Mouse (Mus musculus) limb, embryonic 11.5 days (tissue): Measurements from ENCODE around the gene Ntn1. TPM values are rescaled to one million over a fixed set of nuclear protein-coding genes. Genes with fewer than 3 reads are reported as not detected.

ENCODE experiments used
- ATAC-seq: fragments of 200-750 bp; cut with Nextera tagmentation; 2 replicates; pipeline ENCODE4 v1.8.0; 2017; ENCODE audit warnings: low read depth; ENCODE audit not compliant: insufficient number of reproducible peaks, low FRiP score, low TSS enrichment
- DNase-seq: peaks from one replicate; pipeline ENCODE4 v3.0.0-alpha.2; 2015; ENCODE audit warnings: low spot score
- H3K27ac ChIP-seq: fragments of 300-500 bp; sonication (generic); replicated peaks from 2 replicates; pipeline ENCODE4 v1.5.1; 2014; ENCODE audit warnings: low read depth, mild to moderate bottlenecking, low read length
- H3K27me3 ChIP-seq: fragments of 300-500 bp; sonication (generic); 2 replicates; pipeline ENCODE4 v1.6.1; 2014; ENCODE audit warnings: mild to moderate bottlenecking, low read length, mixed read lengths; ENCODE audit not compliant: control insufficient read depth, insufficient read depth
- H3K36me3 ChIP-seq: fragments of 300-500 bp; sonication (generic); 2 replicates; pipeline ENCODE4 v1.6.1; 2014; ENCODE audit warnings: mild to moderate bottlenecking, low read length, moderate library complexity, mixed read lengths; ENCODE audit not compliant: control insufficient read depth, insufficient read depth
- H3K4me1 ChIP-seq: fragments of 300-500 bp; sonication (generic); 2 replicates; pipeline ENCODE4 v1.6.1; 2014; ENCODE audit warnings: low read length, mixed read lengths; ENCODE audit not compliant: control insufficient read depth, insufficient read depth
- H3K4me2 ChIP-seq: fragments of 300-500 bp; sonication (generic); 2 replicates; pipeline ENCODE4 v1.6.1; 2014; ENCODE audit warnings: low read depth, mild to moderate bottlenecking, moderate library complexity; ENCODE audit not compliant: severe bottlenecking
- H3K4me3 ChIP-seq: fragments of 300-500 bp; sonication (generic); 2 replicates; pipeline ENCODE4 v1.5.1; 2014; ENCODE audit warnings: low read depth, low read length
- H3K9ac ChIP-seq: fragments of 300-500 bp; sonication (generic); 2 replicates; pipeline ENCODE4 v1.6.1; 2014; ENCODE audit warnings: mild to moderate bottlenecking, low read length
- H3K9me3 ChIP-seq: fragments of 300-500 bp; sonication (generic); 2 replicates; pipeline ENCODE4 v1.6.1; 2016; ENCODE audit warnings: low read length; ENCODE audit not compliant: control insufficient read depth
- WGBS: fragments of 180-500 bp; shearing (Covaris S2); extraction: QIAGEN DNeasy Blood & Tissue Kit; methylation state at CpG from one replicate; pipeline ENCODE4 v1.1.7; 2014; 5-methylcytosine and 5-hydroxymethylcytosine counted together
- polyA plus RNA-seq: library from polyadenylated mRNA; unstranded; fragments of >200 nt; fragmentation: Nextera tagmentation; extraction: Ambion mirVana; gene quantifications from 2 replicates; pipeline ENCODE4 v1.2.1, GENCODE M21; 2014

Gene Ntn1
- polyA plus RNA-seq, 1 experiment from 2014 or later, result 3.3 TPM

DNA sequence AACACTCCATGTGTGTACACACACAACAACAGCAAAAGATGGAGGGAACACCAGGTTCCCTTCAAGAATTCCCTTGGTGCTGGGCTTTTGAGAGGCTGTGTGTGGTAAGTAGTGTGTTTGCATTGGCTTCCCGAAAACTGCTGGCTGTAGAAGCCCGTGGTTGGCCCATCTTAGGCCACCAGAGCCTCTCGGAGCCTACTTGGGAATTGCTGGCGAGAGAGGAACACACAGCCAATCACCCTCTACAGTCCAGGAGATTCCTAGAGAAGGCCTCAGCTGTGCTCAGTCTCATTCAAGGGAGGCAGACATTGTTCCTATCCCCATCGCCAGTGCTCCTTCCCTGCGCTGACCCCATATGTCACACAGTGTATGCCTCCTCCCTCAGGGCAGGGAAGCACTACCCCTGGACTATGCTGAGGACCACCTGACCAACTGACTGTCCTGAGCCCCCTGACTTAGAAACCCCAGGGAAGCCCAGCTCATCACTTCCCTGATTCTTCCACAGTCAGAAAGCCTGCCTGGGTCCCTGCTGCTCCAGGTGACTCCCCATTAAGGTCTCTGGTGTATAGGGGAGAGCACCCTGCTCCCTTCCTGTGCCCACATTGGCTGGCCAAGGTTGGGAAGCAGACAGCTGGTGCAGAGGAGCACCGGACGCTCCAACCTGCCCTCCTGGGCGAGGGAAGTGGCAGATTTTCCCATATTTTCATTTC lies 186.0 kb downstream of the Ntn1 start:
- Histone ChIP-seq H3K27ac (0 out of 2 replicates have a peak overlapping the region, but pooled peaks have one; percentile 36), H3K4me1 (peaks cover 52% of the 10 kb centered on the region), H3K9me3 (no peaks in the 10 kb centered on the region), H3K36me3 (no peaks in the 10 kb centered on the region), H3K4me2 (no peak overlapping the region), H3K4me3 (no peak overlapping the region), H3K27me3 (no peaks in the 10 kb centered on the region), H3K9ac (no peak overlapping the region)
- DNase-seq (no peak), ATAC-seq (no peak)
- 77% methylated on average over 9 of the region's 9 CpGs for WGBS

GRCm38 (mm10) chr11:68213896-68214295 lies 186.7 kb downstream of the Ntn1 start:
- Histone ChIP-seq H3K36me3 (no peaks in the 10 kb centered on the region), H3K9me3 (no peaks in the 10 kb centered on the region), H3K27me3 (no peaks in the 10 kb centered on the region), H3K4me1 (peaks cover 52% of the 10 kb centered on the region), H3K9ac (no peak overlapping the region), H3K27ac (no peak overlapping the region), H3K4me3 (no peak overlapping the region), H3K4me2 (no peak overlapping the region)
- 69% methylated on average over 3 of the region's 3 CpGs for WGBS
- no peak for ATAC-seq
- no peak for DNase-seq

- DNase-seq, result peak; percentile 61
- peak; percentile 69 for ATAC-seq
- Histone ChIP-seq H3K9me3 (no peaks in the 10 kb centered on the region), H3K4me3 (no peak overlapping the region), H3K9ac (peak overlapping the region; percentile 27; the same call in 1 of the 2 replicates), H3K36me3 (no peaks in the 10 kb centered on the region), H3K27me3 (no peaks in the 10 kb centered on the region), H3K4me1 (peaks cover 45% of the 10 kb centered on the region), H3K27ac (peak overlapping the region; percentile 69), H3K4me2 (no peak overlapping the region)
- WGBS, result 26% methylated on average over 8 of the region's 8 CpGs
These were observed 188.6 kb downstream of the Ntn1 start for GRCm38 (mm10) chr11:68211924-68212578.

- Histone ChIP-seq H3K4me1 (peaks cover 37% of the 10 kb centered on the region), H3K27me3 (no peaks in the 10 kb centered on the region), H3K4me2 (no peak overlapping the region), H3K27ac (no peak overlapping the region), H3K4me3 (no peak overlapping the region), H3K36me3 (no peaks in the 10 kb centered on the region), H3K9ac (no peak overlapping the region), H3K9me3 (no peaks in the 10 kb centered on the region)
- ATAC-seq, result no peak
- 94% methylated on average over 5 of the region's 5 CpGs for WGBS
- DNase-seq, result no peak
These were observed 189.9 kb downstream of the Ntn1 start for GRCm38 (mm10) chr11:68210714-68211113.

- Histone ChIP-seq H3K27ac (no peak overlapping the region), H3K9ac (no peak overlapping the region), H3K27me3 (no peaks in the 10 kb centered on the region), H3K4me2 (no peak overlapping the region), H3K4me1 (peaks cover 28% of the 10 kb centered on the region), H3K9me3 (no peaks in the 10 kb centered on the region), H3K4me3 (no peak overlapping the region), H3K36me3 (no peaks in the 10 kb centered on the region)
- DNase-seq (no peak), ATAC-seq (no peak)
- 93% methylated on average over 4 of the region's 4 CpGs for WGBS
These were observed 191.1 kb downstream of the Ntn1 start for GRCm38 (mm10) chr11:68209506-68209905.

DNA sequence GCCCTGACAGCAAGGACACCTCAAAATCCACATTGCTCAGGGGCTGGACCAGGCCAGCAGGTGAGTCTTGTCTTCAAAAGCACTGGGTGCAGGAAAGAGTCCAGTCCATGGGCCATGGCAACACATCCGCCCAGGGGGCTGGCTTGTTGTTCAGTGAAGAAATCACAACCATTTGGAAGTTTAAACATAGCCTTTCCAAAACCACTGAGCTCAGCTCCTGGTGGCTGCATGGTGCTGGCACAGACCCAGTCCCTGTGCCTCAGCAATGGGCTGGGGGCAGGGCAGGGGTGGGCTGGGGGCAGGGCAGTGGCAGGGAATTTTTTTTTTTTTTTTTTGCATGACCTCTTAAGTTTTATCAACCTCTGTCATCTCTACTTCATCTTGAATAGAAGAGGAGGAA lies 192.0 kb downstream of the Ntn1 start:
- no peaks in the 10 kb centered on the region for H3K9me3 ChIP-seq
- H3K36me3 ChIP-seq, result no peaks in the 10 kb centered on the region
- no peak overlapping the region for H3K4me3 ChIP-seq
- H3K27me3 ChIP-seq, result no peaks in the 10 kb centered on the region
- H3K4me1 ChIP-seq, result peaks cover 34% of the 10 kb centered on the region
- WGBS, result 94% methylated on average over 1 of the region's 1 CpGs
- no peak overlapping the region for H3K9ac ChIP-seq
- H3K27ac ChIP-seq, result no peak overlapping the region
- H3K4me2 ChIP-seq, result no peak overlapping the region
- DNase-seq (no peak), ATAC-seq (no peak)

DNA sequence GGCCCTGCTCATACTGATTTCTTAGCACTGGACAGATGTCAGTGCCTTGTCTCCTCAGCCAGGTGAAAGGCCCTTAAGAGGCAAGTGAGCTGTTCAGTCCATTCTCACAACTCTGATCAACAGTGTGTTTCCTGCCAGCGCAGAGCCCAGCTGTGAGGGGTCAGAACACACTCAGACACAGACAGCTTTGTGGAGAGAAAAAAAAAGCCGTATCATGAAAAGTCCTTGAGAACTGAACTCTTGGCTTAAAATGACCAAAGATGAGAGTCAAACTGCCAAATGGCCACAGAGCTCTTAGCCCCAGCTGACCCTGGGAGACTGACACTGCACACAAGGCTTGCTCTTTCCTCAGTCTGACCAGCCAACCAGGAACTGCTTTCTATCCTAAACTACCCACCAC lies 192.6 kb downstream of the Ntn1 start:
- Histone ChIP-seq H3K4me3 (no peak overlapping the region), H3K27ac (no peak overlapping the region), H3K4me2 (no peak overlapping the region), H3K27me3 (no peaks in the 10 kb centered on the region), H3K9me3 (no peaks in the 10 kb centered on the region), H3K9ac (peak overlapping the region; percentile 12; the same call in 1 of the 2 replicates), H3K4me1 (peaks cover 37% of the 10 kb centered on the region), H3K36me3 (no peaks in the 10 kb centered on the region)
- WGBS, result 89% methylated on average over 2 of the region's 2 CpGs
- no peak for ATAC-seq
- no peak for DNase-seq

DNA sequence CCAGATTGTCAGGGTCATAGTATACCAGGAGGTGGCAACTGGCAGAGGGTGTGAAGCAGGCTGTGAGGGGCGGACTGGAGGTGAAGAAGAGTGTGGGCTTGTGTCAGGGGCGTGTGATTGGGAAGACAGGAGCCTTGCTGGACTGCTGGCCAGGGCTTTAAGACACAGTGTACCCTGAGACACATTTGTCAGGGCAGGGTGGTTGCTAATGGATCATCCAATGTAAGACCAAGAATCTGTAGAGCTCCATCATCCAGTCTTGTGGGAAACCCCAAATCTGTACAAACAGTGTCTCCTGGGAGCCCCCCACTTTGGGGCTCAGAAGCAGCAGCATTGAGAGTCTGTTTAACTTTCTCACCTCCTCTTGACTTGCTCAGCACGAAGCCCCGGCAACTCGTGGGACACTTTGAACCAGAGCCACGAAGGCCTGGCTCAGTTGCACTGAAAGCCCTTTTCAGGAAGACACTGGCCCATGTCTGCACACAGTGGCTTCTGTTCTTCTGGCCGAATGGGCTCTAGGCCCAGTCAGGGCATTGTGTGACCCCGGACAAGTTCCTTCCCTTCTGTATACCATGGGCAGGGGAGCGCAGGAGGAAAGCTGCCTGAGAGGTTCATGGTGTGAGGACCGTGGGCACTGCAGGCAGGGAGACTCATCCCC lies 194.9 kb downstream of the Ntn1 start:
- Histone ChIP-seq H3K27ac (no peak overlapping the region), H3K4me3 (no peak overlapping the region), H3K9me3 (no peaks in the 10 kb centered on the region), H3K9ac (no peak overlapping the region), H3K27me3 (no peaks in the 10 kb centered on the region), H3K36me3 (no peaks in the 10 kb centered on the region), H3K4me1 (peaks cover 29% of the 10 kb centered on the region), H3K4me2 (no peak overlapping the region)
- no peak for DNase-seq
- 86% methylated on average over 10 of the region's 10 CpGs for WGBS
- ATAC-seq, result no peak
